Mouse (Mus musculus): ENCODE data around the gene Jhy. TPM values are rescaled to one million over a fixed set of nuclear protein-coding genes. Genes with fewer than 3 reads are reported as not detected.
A peak's percentile ranks its signal among the peaks of the same experiment; 100 is the strongest.

The Jhy gene
- polyA plus RNA-seq, 1 experiment from 2014 or later: 1.1 TPM

DNA sequence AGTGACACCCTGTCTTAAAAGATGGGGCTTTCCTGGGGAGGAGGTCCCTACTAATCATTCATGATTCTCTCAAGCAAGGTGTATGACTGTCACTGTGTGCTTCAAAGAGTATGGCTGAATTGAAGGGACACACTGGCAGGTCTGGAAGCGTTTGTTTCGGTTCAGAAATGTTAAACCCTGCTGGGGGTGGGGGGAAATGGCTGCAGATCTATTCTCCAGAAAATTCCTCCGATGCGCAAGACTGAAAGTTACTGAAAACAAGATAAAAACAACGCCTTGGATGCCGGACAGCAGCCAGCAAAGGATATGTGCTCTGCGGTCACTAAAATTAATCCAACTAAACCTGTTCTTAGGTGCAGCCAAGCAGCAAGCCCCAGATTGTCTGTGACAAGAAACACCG, 55.5 kb downstream of the Jhy start:
- Histone ChIP-seq H3K27ac (no peak overlapping the region), H3K9ac (no peak overlapping the region), H3K4me3 (no peak overlapping the region), H3K4me1 (peaks cover 4% of the 10 kb centered on the region; the same call in 1 of the 2 replicates), H3K36me3 (replicated peaks) (no peaks in the 10 kb centered on the region), H3K4me2 (no peak overlapping the region), H3K27me3 (replicated peaks) (peaks cover 13% of the 10 kb centered on the region; the same call in 1 of the 2 replicates), H3K9me3 (no peaks in the 10 kb centered on the region)
- 25% methylated on average over 8 of the region's 8 CpGs for WGBS
- no peak for ATAC-seq (replicated peaks)

DNA sequence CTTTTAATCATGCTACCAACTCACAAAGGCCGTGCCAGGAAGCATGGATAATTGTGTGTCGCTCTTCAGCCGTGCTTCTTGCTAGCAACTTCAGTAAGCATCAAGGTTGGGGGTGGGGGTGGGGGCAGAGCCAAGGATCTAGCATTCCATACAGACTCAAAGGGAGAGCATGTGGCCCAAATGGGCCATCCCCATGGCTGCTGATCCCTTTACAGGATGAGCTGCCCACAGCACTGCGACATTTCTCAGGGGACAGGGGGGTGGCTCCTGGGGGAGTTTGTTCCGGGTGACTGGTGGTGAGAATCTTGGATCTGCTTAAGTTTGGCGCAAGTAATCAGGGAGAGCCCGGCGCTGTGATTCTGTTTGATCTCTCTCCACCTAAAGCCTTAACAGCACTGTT, 56.5 kb downstream of the Jhy start:
- H3K4me1 ChIP-seq: peaks cover 4% of the 10 kb centered on the region; the same call in 1 of the 2 replicates
- no peak overlapping the region for H3K4me3 ChIP-seq
- WGBS: 6% methylated on average over 8 of the region's 8 CpGs
- H3K9me3 ChIP-seq: no peaks in the 10 kb centered on the region
- H3K27ac ChIP-seq: no peak overlapping the region
- peaks cover 13% of the 10 kb centered on the region; the same call in 1 of the 2 replicates for H3K27me3 ChIP-seq (replicated peaks)
- H3K36me3 ChIP-seq (replicated peaks): no peaks in the 10 kb centered on the region
- no peak overlapping the region for H3K4me2 ChIP-seq
- no peak overlapping the region for H3K9ac ChIP-seq
- ATAC-seq (replicated peaks): no peak

DNA sequence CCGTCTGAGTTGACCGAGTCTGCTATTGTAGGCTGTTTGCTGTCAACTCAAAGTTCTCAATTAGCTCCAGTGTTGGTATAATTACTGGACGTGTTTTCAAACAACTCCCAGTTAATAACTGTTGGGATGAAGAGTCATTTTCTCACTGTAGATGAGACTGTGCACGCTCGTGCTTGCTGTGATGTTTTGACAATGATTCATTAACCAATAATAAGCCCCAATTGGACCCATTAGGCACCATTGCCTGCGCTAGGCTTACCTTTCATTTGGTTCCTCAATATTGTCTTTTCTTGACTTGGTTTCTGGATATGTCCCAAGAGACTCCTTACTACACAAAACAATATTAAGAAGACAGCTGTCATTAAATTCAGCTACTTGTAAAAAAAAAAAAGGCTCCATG, 71.5 kb downstream of the Jhy start:
- Histone ChIP-seq H3K9ac (no peak overlapping the region), H3K27ac (no peak overlapping the region), H3K36me3 (replicated peaks) (no peaks in the 10 kb centered on the region), H3K4me3 (no peak overlapping the region), H3K4me2 (no peak overlapping the region), H3K9me3 (no peaks in the 10 kb centered on the region), H3K27me3 (replicated peaks) (peaks cover 15% of the 10 kb centered on the region), H3K4me1 (0 out of 2 replicates have a peak, but pooled peaks cover 5% of the 10 kb centered on the region)
- WGBS: 78% methylated on average over 6 of the region's 6 CpGs
- ATAC-seq (replicated peaks): no peak

DNA sequence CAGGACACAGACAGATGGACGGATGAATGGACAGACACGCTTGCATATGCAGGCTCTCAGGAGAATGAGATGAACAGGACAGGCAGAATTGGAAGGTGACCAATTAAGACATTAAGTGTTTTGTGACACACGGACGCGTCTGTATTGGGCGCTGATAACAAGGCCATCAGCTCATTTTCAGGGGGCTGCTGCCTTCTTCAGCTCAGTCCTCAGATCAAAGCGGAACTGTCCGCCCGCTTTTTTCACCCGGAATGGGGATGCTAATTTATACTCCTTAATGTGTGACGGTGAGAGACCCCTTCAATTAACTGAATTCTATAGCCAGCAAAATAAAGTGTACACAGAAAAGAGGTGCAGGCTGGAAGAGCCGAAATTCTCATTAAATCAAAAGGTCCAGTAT, 74.5 kb downstream of the Jhy start:
- no peaks in the 10 kb centered on the region for H3K9me3 ChIP-seq
- H3K27me3 ChIP-seq (replicated peaks): peaks cover 37% of the 10 kb centered on the region
- H3K4me3 ChIP-seq: no peak overlapping the region
- H3K36me3 ChIP-seq (replicated peaks): no peaks in the 10 kb centered on the region
- no peak for ATAC-seq (replicated peaks)
- 0 out of 2 replicates have a peak, but pooled peaks cover 15% of the 10 kb centered on the region for H3K4me1 ChIP-seq
- no peak overlapping the region for H3K27ac ChIP-seq
- no peak overlapping the region for H3K4me2 ChIP-seq
- 14% methylated on average over 12 of the region's 12 CpGs for WGBS
- H3K9ac ChIP-seq: no peak overlapping the region

DNA sequence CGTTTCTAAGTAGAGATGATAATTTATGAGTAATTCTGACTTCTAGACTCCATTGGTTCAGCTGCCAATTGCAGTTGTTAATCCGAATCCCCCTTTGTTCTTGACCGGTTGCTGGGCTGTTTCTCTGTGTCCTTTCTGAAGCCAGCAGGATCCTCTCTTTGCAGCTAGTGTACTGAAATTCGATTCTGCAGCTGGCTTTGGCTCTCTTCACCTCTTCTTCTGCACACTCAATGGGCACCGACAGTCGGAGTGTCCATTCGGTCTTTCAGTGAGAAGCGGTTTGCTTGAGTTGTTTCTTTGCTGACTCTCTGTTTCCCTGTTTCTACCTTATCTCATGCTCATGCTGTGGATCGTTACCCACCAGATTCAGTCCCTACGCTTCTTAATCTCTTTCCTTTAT, 78.2 kb downstream of the Jhy start:
- H3K4me2 ChIP-seq: peak overlapping the region; percentile 32
- H3K4me1 ChIP-seq: 0 out of 2 replicates have a peak, but pooled peaks cover 15% of the 10 kb centered on the region
- no peaks in the 10 kb centered on the region for H3K36me3 ChIP-seq (replicated peaks)
- WGBS: 9% methylated on average over 10 of the region's 10 CpGs
- no peak for ATAC-seq (replicated peaks)
- H3K9ac ChIP-seq: no peak overlapping the region
- no peaks in the 10 kb centered on the region for H3K9me3 ChIP-seq
- H3K27me3 ChIP-seq (replicated peaks): peaks cover 68% of the 10 kb centered on the region
- no peak overlapping the region for H3K27ac ChIP-seq
- H3K4me3 ChIP-seq: peak overlapping the region; percentile 15; the same call in 1 of the 2 replicates

DNA sequence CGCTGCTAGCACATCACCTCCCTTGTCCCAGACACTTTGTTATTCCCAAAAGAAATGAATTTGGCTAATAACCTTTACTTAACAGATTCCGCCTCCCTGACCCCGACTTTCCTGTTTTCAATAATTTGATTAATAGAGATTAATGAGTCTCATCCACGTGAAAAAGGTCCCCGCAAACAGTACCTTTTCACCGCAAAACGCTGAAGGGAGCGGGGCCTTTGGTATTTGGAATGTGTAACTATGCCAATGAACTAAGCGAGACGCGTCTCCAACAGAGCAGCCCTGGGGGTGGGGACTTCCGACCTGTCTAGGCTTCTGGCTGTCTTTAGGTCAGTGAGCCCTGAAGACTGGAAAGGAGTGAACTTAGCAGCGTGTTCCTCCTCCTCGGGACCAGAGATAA, 84.9 kb downstream of the Jhy start:
- no peak overlapping the region for H3K4me3 ChIP-seq
- peaks cover 77% of the 10 kb centered on the region for H3K27me3 ChIP-seq (replicated peaks)
- no peak overlapping the region for H3K4me2 ChIP-seq
- no peak overlapping the region for H3K27ac ChIP-seq
- H3K9ac ChIP-seq: no peak overlapping the region
- no peaks in the 10 kb centered on the region for H3K36me3 ChIP-seq (replicated peaks)
- H3K9me3 ChIP-seq: no peaks in the 10 kb centered on the region
- WGBS: 1% methylated on average over 14 of the region's 14 CpGs
- H3K4me1 ChIP-seq: peaks cover 13% of the 10 kb centered on the region
- ATAC-seq (replicated peaks): no peak

- peaks cover 13% of the 10 kb centered on the region for H3K4me1 ChIP-seq
- under 1% methylated on average over 32 of the region's 32 CpGs for WGBS
- H3K9ac ChIP-seq: no peak overlapping the region
- no peak overlapping the region for H3K4me2 ChIP-seq
- 0 out of 2 replicates have a peak overlapping the region, but pooled peaks have one; percentile 7 for H3K4me3 ChIP-seq
- no peak overlapping the region for H3K27ac ChIP-seq
- no peak for ATAC-seq (replicated peaks)
- H3K27me3 ChIP-seq (replicated peaks): peaks cover 81% of the 10 kb centered on the region
- H3K9me3 ChIP-seq: no peaks in the 10 kb centered on the region
- no peaks in the 10 kb centered on the region for H3K36me3 ChIP-seq (replicated peaks)
Measured at GRCm38 (mm10) chr9:40878291-40878945, 85.5 kb downstream of the Jhy start.

DNA sequence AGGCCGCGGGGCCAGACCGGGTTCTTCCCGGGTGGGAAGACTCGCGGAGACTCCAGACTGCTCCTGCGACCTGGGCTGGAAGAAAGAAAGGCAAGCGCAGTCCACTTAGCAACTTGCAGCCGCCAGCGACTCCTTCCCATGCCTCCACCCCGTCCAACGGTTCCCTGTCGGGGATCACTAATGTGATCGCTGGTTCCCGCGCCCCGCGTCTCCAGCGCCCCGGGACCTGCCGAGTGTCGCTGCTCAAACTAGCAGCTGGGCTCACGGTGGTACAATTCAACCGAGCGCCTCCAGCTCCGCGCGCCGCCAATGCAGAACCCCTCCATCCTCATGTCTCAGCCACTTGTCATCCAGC, 86.1 kb downstream of the Jhy start:
- Histone ChIP-seq H3K4me2 (peak overlapping the region; percentile 14; the same call in 1 of the 2 replicates), H3K9ac (no peak overlapping the region), H3K36me3 (replicated peaks) (no peaks in the 10 kb centered on the region), H3K4me1 (peaks cover 13% of the 10 kb centered on the region), H3K27me3 (replicated peaks) (peaks cover 82% of the 10 kb centered on the region), H3K4me3 (peak overlapping the region; percentile 7; the same call in 1 of the 2 replicates), H3K27ac (no peak overlapping the region), H3K9me3 (no peaks in the 10 kb centered on the region)
- under 1% methylated on average over 29 of the region's 29 CpGs for WGBS
- 0 out of 2 replicates have a peak, but pooled peaks have one; percentile 19 for ATAC-seq (replicated peaks)

- Histone ChIP-seq H3K9me3 (no peaks in the 10 kb centered on the region), H3K4me2 (peak overlapping the region; percentile 14; the same call in 1 of the 2 replicates), H3K4me1 (peaks cover 13% of the 10 kb centered on the region), H3K27ac (no peak overlapping the region), H3K27me3 (replicated peaks) (peaks cover 81% of the 10 kb centered on the region), H3K9ac (no peak overlapping the region), H3K36me3 (replicated peaks) (no peaks in the 10 kb centered on the region), H3K4me3 (peak overlapping the region; percentile 7; the same call in 1 of the 2 replicates)
- ATAC-seq (replicated peaks): 0 out of 2 replicates have a peak, but pooled peaks have one; percentile 29
- under 1% methylated on average over 42 of the region's 42 CpGs for WGBS
Measured at GRCm38 (mm10) chr9:40877146-40877880, 86.6 kb downstream of the Jhy start.

DNA sequence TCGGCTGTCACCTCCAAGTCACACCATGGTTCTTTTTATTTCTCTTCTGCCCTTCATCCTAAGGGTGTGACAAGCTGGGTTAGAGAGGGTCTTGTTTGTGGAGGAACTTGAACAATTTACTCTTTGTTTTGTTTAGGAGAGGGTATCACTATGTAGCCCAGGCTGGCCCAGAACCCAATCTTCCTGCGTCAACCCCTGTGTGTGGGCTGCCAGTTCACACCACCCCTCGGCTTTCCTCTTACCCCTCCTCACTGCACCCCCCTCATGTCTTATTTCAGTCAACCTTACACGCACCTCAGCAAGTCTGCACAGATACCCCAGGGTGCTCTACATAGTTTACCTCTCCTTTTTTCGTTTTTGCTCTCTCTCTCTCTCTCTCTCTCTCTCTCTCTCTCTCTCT, 87.2 kb downstream of the Jhy start:
- peaks cover 81% of the 10 kb centered on the region for H3K27me3 ChIP-seq (replicated peaks)
- 3% methylated on average over 5 of the region's 5 CpGs for WGBS
- no peaks in the 10 kb centered on the region for H3K36me3 ChIP-seq (replicated peaks)
- H3K4me3 ChIP-seq: no peak overlapping the region
- H3K4me2 ChIP-seq: no peak overlapping the region
- peaks cover 18% of the 10 kb centered on the region for H3K4me1 ChIP-seq
- no peak overlapping the region for H3K9ac ChIP-seq
- H3K27ac ChIP-seq: no peak overlapping the region
- no peaks in the 10 kb centered on the region for H3K9me3 ChIP-seq
- no peak for ATAC-seq (replicated peaks)

DNA sequence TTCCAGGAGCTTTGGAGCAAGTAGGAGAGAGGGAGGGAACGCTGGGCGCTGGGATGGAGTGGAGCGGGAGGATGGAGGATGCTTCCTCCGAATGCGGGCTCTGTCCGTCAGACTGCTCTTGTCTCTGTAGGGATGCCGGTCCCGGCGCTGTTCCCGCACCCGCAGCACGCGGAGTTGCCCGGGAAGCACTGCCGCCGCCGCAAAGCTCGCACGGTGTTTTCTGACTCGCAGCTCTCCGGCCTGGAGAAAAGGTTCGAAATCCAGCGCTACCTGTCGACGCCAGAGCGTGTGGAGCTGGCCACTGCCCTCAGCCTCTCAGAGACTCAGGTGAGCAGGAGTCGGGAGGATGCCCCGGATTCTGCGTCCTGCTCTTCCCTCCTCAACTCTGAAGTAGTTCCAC, 87.8 kb downstream of the Jhy start:
- H3K4me3 ChIP-seq: peak overlapping the region; percentile 10; the same call in 1 of the 2 replicates
- H3K4me1 ChIP-seq: peaks cover 23% of the 10 kb centered on the region
- H3K9me3 ChIP-seq: no peaks in the 10 kb centered on the region
- under 1% methylated on average over 29 of the region's 29 CpGs for WGBS
- no peak for ATAC-seq (replicated peaks)
- H3K4me2 ChIP-seq: no peak overlapping the region
- H3K27me3 ChIP-seq (replicated peaks): peaks cover 81% of the 10 kb centered on the region
- H3K36me3 ChIP-seq (replicated peaks): no peaks in the 10 kb centered on the region
- H3K27ac ChIP-seq: no peak overlapping the region
- H3K9ac ChIP-seq: no peak overlapping the region

DNA sequence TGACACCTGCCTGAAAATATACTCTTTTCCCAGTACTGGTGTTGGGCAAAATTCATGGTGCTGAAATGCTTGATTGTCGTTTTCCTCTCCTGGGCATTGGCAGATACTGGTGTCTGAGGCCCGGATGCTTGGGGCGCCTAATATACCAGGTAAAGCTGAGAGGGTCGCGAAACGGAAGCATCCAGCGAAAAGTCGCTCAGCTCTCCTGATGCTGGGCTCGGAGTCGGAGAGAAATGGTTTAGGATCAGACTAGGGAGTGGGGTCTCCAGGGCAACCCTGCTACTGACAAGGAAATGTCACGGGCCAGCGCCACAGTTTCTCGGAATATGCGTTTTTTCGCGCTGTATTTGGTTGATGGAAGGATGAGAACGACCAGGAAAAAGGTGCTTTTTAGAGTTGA, 88.5 kb downstream of the Jhy start:
- no peak overlapping the region for H3K4me2 ChIP-seq
- H3K9ac ChIP-seq: no peak overlapping the region
- H3K4me1 ChIP-seq: peaks cover 25% of the 10 kb centered on the region
- no peak overlapping the region for H3K27ac ChIP-seq
- peaks cover 78% of the 10 kb centered on the region for H3K27me3 ChIP-seq (replicated peaks)
- 1% methylated on average over 17 of the region's 17 CpGs for WGBS
- no peaks in the 10 kb centered on the region for H3K9me3 ChIP-seq
- no peaks in the 10 kb centered on the region for H3K36me3 ChIP-seq (replicated peaks)
- H3K4me3 ChIP-seq: no peak overlapping the region
- ATAC-seq (replicated peaks): no peak
